Mouse (Mus musculus) kidney, embryonic 14.5 days (tissue): ENCODE results near the gene Capn1. TPM values are rescaled to one million over a fixed set of nuclear protein-coding genes. Genes with fewer than 3 reads are reported as not detected.
"Not testable (repeated sequence)": the region's sequence is repeated elsewhere in the genome, so short reads cannot be mapped to it uniquely, and the experiment has no call there.

ENCODE experiments used
- ATAC-seq: fragments of 200-750 bp; cut with Nextera tagmentation; 2 replicates; pipeline ENCODE4 v1.8.0; 2017; ENCODE audit warnings: moderate number of reproducible peaks, mild to moderate bottlenecking, moderate TSS enrichment, moderate library complexity; ENCODE audit not compliant: low FRiP score, low TSS enrichment
- H3K27ac ChIP-seq: fragments of 300-500 bp; sonication (generic); 2 replicates; pipeline ENCODE4 v1.5.1; 2014; ENCODE audit warnings: low read depth, mild to moderate bottlenecking, low read length, moderate library complexity, mixed read lengths
- H3K27me3 ChIP-seq: fragments of 300-500 bp; sonication (generic); 2 replicates; pipeline ENCODE4 v1.6.1; 2014; ENCODE audit warnings: mild to moderate bottlenecking, low read length; ENCODE audit not compliant: control insufficient read depth, insufficient read depth
- H3K36me3 ChIP-seq: fragments of 300-500 bp; sonication (generic); 2 replicates; pipeline ENCODE4 v1.6.1; 2014; ENCODE audit warnings: low read length, mixed read lengths; ENCODE audit not compliant: control insufficient read depth, insufficient read depth
- H3K4me1 ChIP-seq: fragments of 300-500 bp; sonication (generic); 2 replicates; pipeline ENCODE4 v1.6.1; 2014; ENCODE audit warnings: low read length, mixed read lengths; ENCODE audit not compliant: control insufficient read depth, insufficient read depth
- H3K4me2 ChIP-seq: fragments of 300-500 bp; sonication (generic); replicated peaks from 2 replicates; pipeline ENCODE4 v1.6.1; 2014; ENCODE audit warnings: low read depth, mild to moderate bottlenecking, low read length
- H3K4me3 ChIP-seq: fragments of 300-500 bp; sonication (generic); 2 replicates; pipeline ENCODE4 v1.5.1; 2014; ENCODE audit warnings: mild to moderate bottlenecking, low read length
- H3K9ac ChIP-seq: fragments of 300-500 bp; sonication (generic); 2 replicates; pipeline ENCODE4 v1.6.1; 2014; ENCODE audit warnings: low read depth, mild to moderate bottlenecking, low read length, moderate library complexity
- H3K9me3 ChIP-seq: fragments of 300-500 bp; sonication (generic); 2 replicates; pipeline ENCODE4 v1.6.1; 2016; ENCODE audit warnings: low read length; ENCODE audit not compliant: control insufficient read depth
- WGBS: fragments of 180-500 bp; shearing (Covaris S2); extraction: QIAGEN DNeasy Blood & Tissue Kit; methylation state at CpG from one replicate; pipeline ENCODE4 v1.1.7; 2014; 5-methylcytosine and 5-hydroxymethylcytosine counted together
- polyA plus RNA-seq: library from polyadenylated mRNA; unstranded; fragments of >200 nt; fragmentation: Nextera tagmentation; extraction: Ambion mirVana; gene quantifications from 2 replicates; pipeline ENCODE4 v1.2.1, GENCODE M21; 2014

Gene Capn1
- polyA plus RNA-seq, 1 experiment from 2014 or later = 8.6 TPM

DNA sequence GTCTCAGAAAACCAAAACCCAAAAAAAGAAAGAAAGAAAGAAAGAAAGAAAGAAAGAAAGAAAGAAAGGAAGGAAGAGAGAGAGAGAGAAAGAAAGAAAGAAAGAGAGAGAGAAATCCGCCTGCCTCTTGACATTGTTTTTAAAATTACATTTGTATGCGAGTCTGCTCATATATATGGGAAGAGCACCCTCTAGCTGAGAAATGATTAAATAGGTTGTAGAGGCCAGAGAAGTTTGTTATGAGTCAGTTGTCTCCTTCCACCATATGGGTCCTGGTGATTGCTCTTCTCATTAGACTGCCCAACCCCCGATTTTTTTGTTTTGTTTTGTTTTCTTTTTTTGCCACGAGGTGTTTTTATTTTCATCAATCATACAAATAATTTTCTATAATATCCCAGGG is 28.4 kb upstream of the Capn1 start:
- not testable (repeated sequence) for H3K9me3 ChIP-seq, ATAC-seq, H3K27ac ChIP-seq, H3K4me3 ChIP-seq, H3K9ac ChIP-seq, H3K27me3 ChIP-seq, H3K4me2 ChIP-seq
- peaks cover 13% of the 10 kb centered on the region for H3K36me3 ChIP-seq
- 61% methylated on average over 4 of the region's 4 CpGs for WGBS
- peaks cover 12% of the 10 kb centered on the region for H3K4me1 ChIP-seq

- Histone ChIP-seq H3K9ac (no peak overlapping the region), H3K4me3 (no peak overlapping the region), H3K4me2 (no peak overlapping the region), H3K4me1 (peaks cover 3% of the 10 kb centered on the region; the same call in 1 of the 2 replicates), H3K36me3 (no peaks in the 10 kb centered on the region), H3K9me3 (no peaks in the 10 kb centered on the region), H3K27me3 (no peaks in the 10 kb centered on the region), H3K27ac (no peak overlapping the region)
- ATAC-seq = no peak
- WGBS = 80% methylated on average over 9 of the region's 9 CpGs
Measured at GRCm38 (mm10) chr19:6042293-6042692, 26.6 kb upstream of the Capn1 start.

- Histone ChIP-seq H3K4me3 (no peak overlapping the region), H3K9ac (no peak overlapping the region)
- ATAC-seq = no peak
Measured at GRCm38 (mm10) chr19:6040002-6040401, 24.3 kb upstream of the Capn1 start.

GRCm38 (mm10) chr19:6038326-6038725 is 22.6 kb upstream of the Capn1 start:
- Histone ChIP-seq H3K4me1 (0 out of 2 replicates have a peak, but pooled peaks cover 3% of the 10 kb centered on the region), H3K9me3 (no peaks in the 10 kb centered on the region), H3K4me3 (no peak overlapping the region), H3K27ac (no peak overlapping the region), H3K9ac (no peak overlapping the region), H3K27me3 (no peaks in the 10 kb centered on the region), H3K4me2 (no peak overlapping the region), H3K36me3 (no peaks in the 10 kb centered on the region)
- ATAC-seq = no peak
- 84% methylated on average over 7 of the region's 7 CpGs for WGBS

More at GRCm38 (mm10) chr19:6040002-6040401, 24.3 kb upstream of the Capn1 start:
- H3K36me3 ChIP-seq = no peaks in the 10 kb centered on the region
- no peaks in the 10 kb centered on the region for H3K27me3 ChIP-seq
- no peak overlapping the region for H3K4me2 ChIP-seq
- no peaks in the 10 kb centered on the region for H3K9me3 ChIP-seq
- H3K27ac ChIP-seq = no peak overlapping the region
- H3K4me1 ChIP-seq = 0 out of 2 replicates have a peak, but pooled peaks cover 3% of the 10 kb centered on the region

DNA sequence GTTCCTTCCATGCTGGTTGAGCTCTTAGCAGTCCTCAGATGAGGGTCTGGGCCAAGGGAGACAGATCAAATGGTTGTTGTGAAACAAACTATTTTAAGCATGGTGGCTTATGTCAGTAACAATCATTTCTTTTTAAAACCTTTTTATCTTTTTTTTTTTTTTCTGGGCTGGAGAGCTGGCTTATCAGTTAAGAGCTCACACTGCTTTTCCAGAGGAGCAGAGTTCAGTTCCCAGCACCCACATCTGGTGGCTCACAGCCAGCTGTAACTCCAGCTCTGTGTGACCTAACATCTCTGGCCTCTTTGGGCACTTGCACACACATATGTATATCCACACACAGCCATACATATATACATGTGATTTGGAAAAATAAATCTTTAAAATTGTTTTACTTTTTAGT is 22.0 kb upstream of the Capn1 start:
- no peaks in the 10 kb centered on the region for H3K9me3 ChIP-seq
- H3K27me3 ChIP-seq = no peaks in the 10 kb centered on the region
- H3K27ac ChIP-seq = no peak overlapping the region
- H3K36me3 ChIP-seq = no peaks in the 10 kb centered on the region
- no peak overlapping the region for H3K9ac ChIP-seq
- no peak overlapping the region for H3K4me2 ChIP-seq
- ATAC-seq = no peak
- H3K4me3 ChIP-seq = no peak overlapping the region
- 0 out of 2 replicates have a peak, but pooled peaks cover 3% of the 10 kb centered on the region for H3K4me1 ChIP-seq

DNA sequence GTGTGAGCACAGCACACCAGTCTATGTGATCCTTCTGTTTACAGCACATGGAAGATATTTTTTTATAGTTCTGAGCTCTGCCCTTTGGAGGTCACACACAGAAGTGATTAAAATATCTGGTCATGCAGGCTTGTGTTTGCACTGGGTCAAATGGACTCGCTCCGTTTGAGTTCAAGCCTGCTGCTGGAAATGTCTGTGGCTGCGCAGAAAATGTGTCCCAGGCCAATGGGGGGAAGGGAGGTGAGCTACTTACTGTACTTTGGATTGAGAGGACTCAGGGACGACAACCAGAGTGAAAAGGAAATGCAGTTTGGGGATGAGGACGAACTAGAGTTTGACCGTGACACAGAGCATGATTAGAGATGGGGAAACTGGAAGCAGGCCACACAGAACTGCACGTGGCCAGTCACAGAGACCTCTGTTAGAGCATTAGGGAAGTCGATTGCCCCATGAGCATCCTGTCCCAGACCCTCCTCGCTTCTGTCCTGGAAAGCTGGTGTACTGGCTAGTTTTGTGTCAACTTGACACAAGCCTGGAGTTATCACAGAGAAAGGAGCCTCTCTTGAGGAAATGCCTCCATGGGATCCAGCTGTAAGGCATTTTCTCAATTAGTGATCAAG is 20.4 kb upstream of the Capn1 start:
- H3K36me3 ChIP-seq = no peaks in the 10 kb centered on the region
- H3K4me1 ChIP-seq = no peaks in the 10 kb centered on the region
- no peak overlapping the region for H3K4me3 ChIP-seq
- no peaks in the 10 kb centered on the region for H3K9me3 ChIP-seq
- H3K27ac ChIP-seq = no peak overlapping the region
- ATAC-seq = no peak
- H3K27me3 ChIP-seq = no peaks in the 10 kb centered on the region
- H3K9ac ChIP-seq = no peak overlapping the region
- no peak overlapping the region for H3K4me2 ChIP-seq
- WGBS = 77% methylated on average over 9 of the region's 9 CpGs

DNA sequence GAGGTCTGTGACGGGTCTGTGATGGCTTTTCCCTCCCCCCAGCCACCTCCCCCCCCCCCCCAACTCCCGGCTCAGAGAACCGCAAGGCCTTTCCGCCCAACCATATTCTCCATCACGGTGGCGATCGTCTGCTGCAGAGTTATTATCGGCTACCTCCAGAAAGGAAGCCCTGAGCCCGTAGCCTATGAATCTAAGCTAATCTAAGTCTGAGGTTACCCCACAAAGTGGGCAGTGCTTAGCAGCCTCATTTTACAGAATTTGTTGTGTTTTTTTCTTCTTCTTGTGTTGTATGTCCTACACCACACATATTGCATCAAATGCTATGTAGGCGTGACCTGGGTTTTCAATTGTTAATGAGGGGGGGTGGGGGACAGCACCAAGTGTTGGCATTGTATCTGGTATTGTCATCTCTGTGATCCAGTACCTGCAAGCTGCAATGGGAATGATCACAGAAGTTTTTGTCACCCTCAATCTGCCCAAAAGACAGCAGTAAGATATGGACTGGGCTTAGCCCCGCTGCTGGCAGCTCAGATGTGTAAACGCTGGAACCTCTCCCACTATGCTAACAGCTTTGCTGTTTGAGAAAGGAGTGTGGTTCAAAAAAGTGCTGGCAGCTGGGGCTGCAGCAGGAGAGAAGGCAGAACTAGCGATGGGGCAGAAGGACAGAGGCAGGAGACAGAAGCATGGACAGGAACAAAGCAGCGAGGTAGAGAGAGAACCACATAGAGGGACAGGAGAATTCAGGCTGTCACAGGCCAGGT is 15.0 kb upstream of the Capn1 start:
- 76% methylated on average over 14 of the region's 14 CpGs for WGBS
- no peaks in the 10 kb centered on the region for H3K9me3 ChIP-seq
- H3K27ac ChIP-seq = no peak overlapping the region
- no peak overlapping the region for H3K4me2 ChIP-seq
- no peaks in the 10 kb centered on the region for H3K27me3 ChIP-seq
- no peaks in the 10 kb centered on the region for H3K4me1 ChIP-seq
- no peak overlapping the region for H3K9ac ChIP-seq
- no peak overlapping the region for H3K4me3 ChIP-seq
- no peaks in the 10 kb centered on the region for H3K36me3 ChIP-seq
- ATAC-seq = no peak

DNA sequence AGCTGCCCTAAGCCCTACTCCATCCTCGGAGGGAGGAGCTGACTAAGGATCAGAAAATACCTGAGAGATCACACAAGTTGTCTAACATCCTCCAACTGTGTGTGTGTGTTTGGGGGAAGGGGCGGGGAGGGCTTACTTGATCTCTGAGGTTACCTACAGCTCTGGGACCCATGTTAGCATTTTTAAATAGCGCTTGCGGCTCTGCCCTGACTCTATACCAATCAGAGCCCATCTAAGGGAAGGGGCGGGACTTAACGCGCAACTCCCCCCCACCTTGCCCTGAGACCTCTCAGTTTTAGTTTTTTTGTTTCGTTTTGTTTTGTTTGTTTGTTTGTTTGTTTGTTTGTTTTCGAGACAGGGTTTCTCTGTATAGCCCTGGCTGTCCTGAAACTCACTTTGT is 13.7 kb upstream of the Capn1 start:
- Histone ChIP-seq H3K9me3 (no peaks in the 10 kb centered on the region), H3K36me3 (no peaks in the 10 kb centered on the region), H3K4me3 (no peak overlapping the region), H3K27ac (no peak overlapping the region), H3K27me3 (no peaks in the 10 kb centered on the region), H3K9ac (no peak overlapping the region), H3K4me2 (no peak overlapping the region), H3K4me1 (no peaks in the 10 kb centered on the region)
- ATAC-seq = no peak
- WGBS = 84% methylated on average over 9 of the region's 9 CpGs

- H3K9ac ChIP-seq = no peak overlapping the region
- H3K27me3 ChIP-seq = no peaks in the 10 kb centered on the region
- no peaks in the 10 kb centered on the region for H3K36me3 ChIP-seq
- H3K9me3 ChIP-seq = no peaks in the 10 kb centered on the region
- H3K4me3 ChIP-seq = no peak overlapping the region
- H3K4me2 ChIP-seq = no peak overlapping the region
- no peak overlapping the region for H3K27ac ChIP-seq
- WGBS = 83% methylated on average over 6 of the region's 6 CpGs
- ATAC-seq = no peak
- H3K4me1 ChIP-seq = no peaks in the 10 kb centered on the region
Measured at GRCm38 (mm10) chr19:6028991-6029390, 13.3 kb upstream of the Capn1 start.
